Mouse (Mus musculus) colon, adult 2 months (tissue): ENCODE results near the gene Mical2. TPM values are rescaled to one million over a fixed set of nuclear protein-coding genes. Genes with fewer than 3 reads are reported as not detected.

Experiments used
- polyA plus RNA-seq: library from polyadenylated mRNA; depleted of rRNA; stranded (reverse); fragments of >200 nt; gene quantifications from 2 replicates; pipeline ENCODE4 v1.2.3, GENCODE M21; 2012; rRNA removed

Gene Mical2
- polyA plus RNA-seq = 32.0 and 38.4 TPM in 2 replicates

GRCm38 (mm10) chr7:112225615-112226262, at the start of gene Mical2:
Mical2 (plus strand) TSS chr7:112225856.

GRCm38 (mm10) chr7:112427357-112428157, 201.9 kb downstream of the Mical2 start, which contains the start of gene Parva:
Parva (plus strand) TSS chr7:112427505.

Other genes starting within 250 kb of the Mical2 start
- 8.2 and 10.6 TPM in 2 replicates for gene Usp47, start 202.4 kb upstream of the Mical2 start, polyA plus RNA-seq
- gene Dkk3, start 66.8 kb upstream of the Mical2 start, polyA plus RNA-seq = 23.3 and 26.1 TPM in 2 replicates
- gene Parva, start 201.6 kb downstream of the Mical2 start, polyA plus RNA-seq = 37.9 and 42.5 TPM in 2 replicates